Mouse (Mus musculus): ENCODE measurements around the gene Dhrs1. TPM values are rescaled to one million over a fixed set of nuclear protein-coding genes. Genes with fewer than 3 reads are reported as not detected.
"Not testable (repeated sequence)": the region's sequence is repeated elsewhere in the genome, so short reads cannot be mapped to it uniquely, and the experiment has no call there.

The Dhrs1 gene
- polyA plus RNA-seq, 1 experiment from 2014 or later, result 72.8 TPM

DNA sequence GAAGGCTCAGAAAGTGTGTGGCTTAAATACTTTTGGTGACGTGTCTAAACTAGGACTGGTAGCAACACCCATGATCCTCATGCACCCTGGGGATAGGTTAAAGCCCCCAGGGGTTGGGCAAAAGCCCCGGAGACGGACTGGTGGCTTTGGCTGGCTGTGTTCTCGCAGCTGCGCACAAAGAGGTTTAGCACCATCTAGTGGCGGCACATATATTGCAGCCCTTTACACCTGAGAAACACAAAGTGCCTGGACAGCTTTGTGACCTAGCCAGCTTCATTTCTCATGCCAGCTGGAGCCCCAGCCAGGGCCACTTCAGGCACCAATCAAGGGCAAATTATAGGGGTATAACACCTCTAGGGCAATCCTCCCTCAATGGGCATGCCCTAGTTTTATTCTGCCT is 14.7 kb upstream of the Dhrs1 start:
- peaks cover 11% of the 10 kb centered on the region for H3K27me3 ChIP-seq (ENCODE audit: control insufficient read depth, insufficient read depth, low read length)
- H3K4me2 ChIP-seq (ENCODE audit: low read depth, severe bottlenecking), result peak overlapping the region; percentile 35
- H3K4me3 ChIP-seq (ENCODE audit: low read depth, low read length); H3K4me1 ChIP-seq (ENCODE audit: control insufficient read depth, insufficient read depth, low read length); H3K9ac ChIP-seq (ENCODE audit: low read length); H3K9me3 ChIP-seq (ENCODE audit: control insufficient read depth, low read length); H3K27ac ChIP-seq (replicated peaks; ENCODE audit: low read depth, low read length); H3K36me3 ChIP-seq (ENCODE audit: control insufficient read depth, insufficient read depth, low read length): not testable (repeated sequence)
- DNase-seq (ENCODE audit: low spot score) (peak; percentile 94), ATAC-seq (ENCODE audit: insufficient number of reproducible peaks, low FRiP score, low TSS enrichment, low read depth) (0 out of 2 replicates have a peak, but pooled peaks have one; percentile 24)
- WGBS, result under 1% methylated on average over 6 of the region's 6 CpGs

DNA sequence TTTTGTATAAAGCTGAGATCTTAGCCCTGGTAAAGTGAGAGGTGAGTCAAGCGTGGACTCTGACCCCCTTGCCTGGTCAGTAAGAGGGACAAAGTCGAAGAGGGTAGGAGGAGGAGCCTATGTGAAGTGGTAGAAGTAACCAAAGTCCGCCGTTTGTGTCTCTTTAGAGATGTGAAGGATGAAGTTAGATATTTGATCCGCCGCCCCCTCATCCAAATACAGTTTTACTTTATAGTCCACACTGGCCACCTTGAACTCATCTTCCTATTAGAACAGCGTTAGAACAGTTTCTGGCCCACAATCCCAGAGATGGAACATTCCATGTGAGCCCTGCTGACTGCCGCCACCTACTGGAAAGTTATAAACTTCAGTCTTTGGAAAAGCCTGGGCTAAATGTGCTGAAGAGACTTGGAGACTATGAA is 12.9 kb upstream of the Dhrs1 start, which contains the start of gene Cideb:
Gene Cideb, minus strand, starts transcription at position 96 of the 422 bp plus-strand sequence.
- WGBS, result 25% methylated on average over 8 of the region's 8 CpGs
- Histone ChIP-seq H3K4me2 (ENCODE audit: low read depth, severe bottlenecking) (no peak within 1 kb of the TSS), H3K27me3 (ENCODE audit: control insufficient read depth, insufficient read depth, low read length) (peaks cover 11% of the 10 kb centered on the region), H3K36me3 (ENCODE audit: control insufficient read depth, insufficient read depth, low read length) (peaks cover 11% of the 10 kb centered on the region; the same call in 1 of the 2 replicates), H3K27ac (replicated peaks; ENCODE audit: low read depth, low read length) (no peak within 1 kb of the TSS), H3K4me1 (ENCODE audit: control insufficient read depth, insufficient read depth, low read length) (peaks cover 7% of the 10 kb centered on the region; the same call in 1 of the 2 replicates), H3K9me3 (ENCODE audit: control insufficient read depth, low read length) (no peaks in the 10 kb centered on the region), H3K9ac (ENCODE audit: low read length) (no peak within 1 kb of the TSS), H3K4me3 (ENCODE audit: low read depth, low read length) (no peak within 1 kb of the TSS)
- ATAC-seq (ENCODE audit: insufficient number of reproducible peaks, low FRiP score, low TSS enrichment, low read depth) (no peak), DNase-seq (ENCODE audit: low spot score) (peak; percentile 66)

DNA sequence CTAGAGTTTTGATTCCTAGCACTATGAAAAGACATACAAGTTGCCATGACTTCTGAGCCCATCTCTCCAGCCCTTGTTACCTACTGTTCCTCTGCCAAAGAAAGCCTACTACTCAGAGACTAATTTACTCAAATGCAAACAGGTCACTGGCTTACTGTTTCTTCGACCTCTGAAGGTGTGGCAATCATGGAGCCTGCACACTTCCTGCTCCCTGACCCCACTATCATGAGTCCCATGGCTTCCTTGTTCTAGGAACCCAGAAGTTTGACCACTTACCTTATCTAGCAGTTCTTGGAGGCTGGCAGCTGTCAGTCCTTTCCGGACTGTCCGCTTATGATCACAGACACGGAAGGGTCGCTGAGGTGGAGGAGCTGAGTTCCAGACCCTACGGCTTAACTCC is 12.1 kb upstream of the Dhrs1 start:
- Histone ChIP-seq H3K27me3 (ENCODE audit: control insufficient read depth, insufficient read depth, low read length) (peaks cover 11% of the 10 kb centered on the region), H3K4me2 (ENCODE audit: low read depth, severe bottlenecking) (no peak overlapping the region), H3K4me3 (ENCODE audit: low read depth, low read length) (no peak overlapping the region), H3K9ac (ENCODE audit: low read length) (no peak overlapping the region), H3K36me3 (ENCODE audit: control insufficient read depth, insufficient read depth, low read length) (peaks cover 11% of the 10 kb centered on the region; the same call in 1 of the 2 replicates), H3K9me3 (ENCODE audit: control insufficient read depth, low read length) (no peaks in the 10 kb centered on the region), H3K4me1 (ENCODE audit: control insufficient read depth, insufficient read depth, low read length) (peaks cover 4% of the 10 kb centered on the region; the same call in 1 of the 2 replicates), H3K27ac (replicated peaks; ENCODE audit: low read depth, low read length) (no peak overlapping the region)
- DNase-seq (ENCODE audit: low spot score), result no peak
- 89% methylated on average over 6 of the region's 6 CpGs for WGBS
- no peak for ATAC-seq (ENCODE audit: insufficient number of reproducible peaks, low FRiP score, low TSS enrichment, low read depth)

DNA sequence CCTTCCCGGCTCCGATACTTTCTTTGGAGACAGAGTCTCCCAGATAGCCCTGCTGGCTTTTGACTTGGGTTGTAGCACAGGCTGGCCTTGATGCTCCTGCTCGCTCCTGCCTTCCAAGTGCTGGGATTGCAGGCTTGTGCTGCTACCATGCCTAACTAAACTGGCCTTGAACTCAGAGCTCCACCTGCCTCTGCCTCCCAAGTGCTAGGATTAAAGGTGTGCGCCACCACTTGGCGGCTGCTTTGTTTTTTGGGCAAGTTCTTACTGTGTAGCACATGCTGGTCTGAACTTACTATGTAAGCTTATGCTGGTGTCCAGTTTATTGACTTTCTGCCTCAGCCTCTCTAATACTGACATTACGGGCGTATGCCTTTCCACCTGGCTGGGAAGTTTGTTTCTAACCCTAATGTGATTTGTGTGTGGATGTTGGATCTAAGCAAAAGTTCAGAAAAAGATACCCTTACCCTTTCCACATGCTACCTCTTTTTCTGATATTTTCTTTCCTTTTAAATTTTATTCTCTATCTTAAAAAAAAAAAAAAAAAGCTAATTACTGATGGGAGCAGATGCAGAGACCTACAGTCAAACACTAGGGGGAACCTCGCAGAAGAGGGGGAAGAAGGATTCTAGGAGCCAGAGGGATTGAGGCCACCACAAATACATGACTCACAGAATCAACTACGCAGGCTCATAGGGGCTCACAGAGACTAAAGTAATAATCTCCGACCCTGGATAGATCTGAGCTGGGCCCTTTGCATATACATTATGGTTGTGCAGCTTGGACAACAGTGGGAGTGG is 1.8 kb upstream of the Dhrs1 start:
- H3K9ac ChIP-seq (ENCODE audit: low read length), result no peak overlapping the region
- H3K4me2 ChIP-seq (ENCODE audit: low read depth, severe bottlenecking), result peak overlapping the region; percentile 73; the same call in 1 of the 2 replicates
- no peak overlapping the region for H3K27ac ChIP-seq (replicated peaks; ENCODE audit: low read depth, low read length)
- DNase-seq (ENCODE audit: low spot score) (no peak), ATAC-seq (ENCODE audit: insufficient number of reproducible peaks, low FRiP score, low TSS enrichment, low read depth) (no peak)
- peaks cover 12% of the 10 kb centered on the region; the same call in 1 of the 2 replicates for H3K36me3 ChIP-seq (ENCODE audit: control insufficient read depth, insufficient read depth, low read length)
- WGBS, result 90% methylated on average over 10 of the region's 10 CpGs
- H3K9me3 ChIP-seq (ENCODE audit: control insufficient read depth, low read length), result no peaks in the 10 kb centered on the region
- peaks cover 10% of the 10 kb centered on the region for H3K4me1 ChIP-seq (ENCODE audit: control insufficient read depth, insufficient read depth, low read length)
- no peak overlapping the region for H3K4me3 ChIP-seq (ENCODE audit: low read depth, low read length)
- H3K27me3 ChIP-seq (ENCODE audit: control insufficient read depth, insufficient read depth, low read length), result no peaks in the 10 kb centered on the region; the same call in 1 of the 2 replicates

DNA sequence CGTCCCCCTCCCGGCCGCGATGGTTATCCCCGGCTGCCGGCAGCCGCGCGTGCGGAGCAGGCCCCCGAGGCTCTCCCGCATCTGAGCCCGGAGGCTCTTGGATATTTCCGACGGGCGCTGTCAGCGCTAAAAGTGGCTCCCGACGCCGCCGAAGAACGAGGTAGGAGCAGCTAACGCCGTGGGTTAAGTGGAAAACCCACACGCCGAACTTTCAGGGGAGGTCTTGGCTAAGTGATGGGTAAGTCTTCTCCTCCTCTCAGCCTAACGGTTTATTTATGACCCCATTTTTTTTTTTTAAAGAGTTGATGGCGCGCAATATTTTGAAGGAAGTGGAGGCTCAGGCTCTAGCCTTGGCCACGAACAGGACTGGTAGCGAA is 359 bp upstream of the Dhrs1 start:
- peak overlapping the region; percentile 76 for H3K9ac ChIP-seq (ENCODE audit: low read length)
- H3K9me3 ChIP-seq (ENCODE audit: control insufficient read depth, low read length), result no peaks in the 10 kb centered on the region
- under 1% methylated on average over 31 of the region's 31 CpGs for WGBS
- peaks cover 9% of the 10 kb centered on the region; the same call in 1 of the 2 replicates for H3K36me3 ChIP-seq (ENCODE audit: control insufficient read depth, insufficient read depth, low read length)
- ATAC-seq (ENCODE audit: insufficient number of reproducible peaks, low FRiP score, low TSS enrichment, low read depth) (no peak; the same call in 1 of the 2 replicates), DNase-seq (ENCODE audit: low spot score) (no peak)
- H3K27me3 ChIP-seq (ENCODE audit: control insufficient read depth, insufficient read depth, low read length), result no peaks in the 10 kb centered on the region; the same call in 1 of the 2 replicates
- H3K27ac ChIP-seq (replicated peaks; ENCODE audit: low read depth, low read length), result 0 out of 2 replicates have a peak overlapping the region, but pooled peaks have one; percentile 2
- H3K4me1 ChIP-seq (ENCODE audit: control insufficient read depth, insufficient read depth, low read length), result peaks cover 10% of the 10 kb centered on the region
- peak overlapping the region; percentile 93 for H3K4me3 ChIP-seq (ENCODE audit: low read depth, low read length)
- H3K4me2 ChIP-seq (ENCODE audit: low read depth, severe bottlenecking), result peak overlapping the region; percentile 73

DNA sequence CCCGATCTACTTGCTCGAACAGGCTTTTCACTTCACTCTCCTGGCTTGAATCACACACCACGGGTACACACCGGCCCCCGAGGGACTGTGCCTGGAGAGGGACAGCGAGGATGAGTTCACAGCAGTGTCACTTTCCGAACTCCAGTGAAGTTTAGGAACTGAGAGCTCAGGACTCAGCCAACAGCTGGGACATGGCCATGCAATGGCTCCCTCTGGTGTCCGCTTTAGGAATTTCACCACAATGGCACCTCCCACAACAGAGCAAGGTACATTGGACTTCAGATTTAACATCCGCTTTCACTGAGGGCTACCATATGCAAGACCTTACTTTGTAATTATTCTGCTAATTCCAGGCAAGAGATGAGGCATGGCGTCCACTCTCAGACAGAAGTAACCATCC is 1.8 kb downstream of the Dhrs1 start:
- Histone ChIP-seq H3K9ac (ENCODE audit: low read length) (no peak overlapping the region; the same call in 1 of the 2 replicates), H3K4me3 (ENCODE audit: low read depth, low read length) (no peak overlapping the region)
- peak; percentile 45; the same call in 1 of the 2 replicates for ATAC-seq (ENCODE audit: insufficient number of reproducible peaks, low FRiP score, low TSS enrichment, low read depth)

DNA sequence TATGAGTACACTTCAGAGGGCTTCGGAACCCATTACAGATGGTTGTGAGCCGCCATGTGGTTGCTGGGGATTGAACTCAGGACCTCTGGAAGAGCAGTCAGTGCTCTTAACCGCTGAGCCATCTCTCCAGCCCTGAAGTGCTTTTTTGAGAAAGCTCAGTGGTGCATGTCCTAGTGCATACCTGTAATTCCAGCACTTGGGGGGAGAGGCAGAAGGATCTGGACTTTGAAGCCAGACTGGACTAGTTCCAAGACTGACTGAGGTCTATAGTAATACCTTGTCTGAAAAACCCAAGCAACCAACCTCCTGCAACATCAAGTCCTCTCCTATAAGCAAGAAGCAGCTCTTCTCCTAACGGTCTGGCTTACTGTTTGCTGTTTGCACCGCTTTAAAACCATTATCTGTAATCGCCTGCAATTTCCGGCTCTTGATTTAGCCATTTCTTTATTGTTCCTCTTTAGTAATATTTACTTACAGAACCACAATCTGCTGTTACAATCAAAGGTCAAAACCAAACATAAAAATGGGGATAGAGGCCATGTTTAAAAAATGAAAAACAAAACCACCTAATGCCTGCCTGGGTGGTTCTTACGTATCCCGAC is 8.3 kb downstream of the Dhrs1 start:
- WGBS, result 85% methylated on average over 9 of the region's 9 CpGs
- no peak for ATAC-seq (ENCODE audit: insufficient number of reproducible peaks, low FRiP score, low TSS enrichment, low read depth)
- Histone ChIP-seq H3K4me3 (ENCODE audit: low read depth, low read length) (no peak overlapping the region), H3K4me2 (ENCODE audit: low read depth, severe bottlenecking) (no peak overlapping the region), H3K36me3 (ENCODE audit: control insufficient read depth, insufficient read depth, low read length) (peaks cover 2% of the 10 kb centered on the region; the same call in 1 of the 2 replicates), H3K4me1 (ENCODE audit: control insufficient read depth, insufficient read depth, low read length) (no peaks in the 10 kb centered on the region), H3K27me3 (ENCODE audit: control insufficient read depth, insufficient read depth, low read length) (no peaks in the 10 kb centered on the region), H3K27ac (replicated peaks; ENCODE audit: low read depth, low read length) (no peak overlapping the region), H3K9ac (ENCODE audit: low read length) (no peak overlapping the region), H3K9me3 (ENCODE audit: control insufficient read depth, low read length) (no peaks in the 10 kb centered on the region)
- no peak for DNase-seq (ENCODE audit: low spot score)

More for the DNA sequence above, 1.8 kb downstream of the Dhrs1 start:
- H3K27ac ChIP-seq (replicated peaks; ENCODE audit: low read depth, low read length), result no peak overlapping the region
- H3K27me3 ChIP-seq (ENCODE audit: control insufficient read depth, insufficient read depth, low read length), result no peaks in the 10 kb centered on the region
- H3K4me1 ChIP-seq (ENCODE audit: control insufficient read depth, insufficient read depth, low read length), result peaks cover 10% of the 10 kb centered on the region
- peaks cover 2% of the 10 kb centered on the region; the same call in 1 of the 2 replicates for H3K36me3 ChIP-seq (ENCODE audit: control insufficient read depth, insufficient read depth, low read length)
- 23% methylated on average over 10 of the region's 10 CpGs for WGBS
- H3K9me3 ChIP-seq (ENCODE audit: control insufficient read depth, low read length), result no peaks in the 10 kb centered on the region
- no peak overlapping the region for H3K4me2 ChIP-seq (ENCODE audit: low read depth, severe bottlenecking)
- peak; percentile 93 for DNase-seq (ENCODE audit: low spot score)

DNA sequence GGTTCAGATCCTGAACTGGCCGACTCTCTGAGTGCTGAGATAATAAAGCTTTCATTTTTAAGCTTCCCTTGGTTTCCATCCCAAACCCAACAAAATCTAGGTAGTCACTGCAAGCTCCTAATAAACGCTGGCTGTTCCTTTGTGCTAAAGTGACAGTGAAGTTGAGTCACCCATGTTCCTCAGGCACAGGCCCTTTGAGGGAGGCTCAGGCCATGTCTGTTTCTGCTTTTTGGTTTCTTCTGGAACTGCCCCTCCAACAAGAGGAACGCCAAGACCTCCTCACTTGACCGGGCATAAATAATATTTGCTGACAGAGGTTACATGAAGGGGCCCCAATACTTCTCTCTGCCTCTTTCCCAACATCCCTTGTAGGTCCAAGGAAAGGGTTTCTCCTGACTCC is 9.7 kb downstream of the Dhrs1 start:
- DNase-seq (ENCODE audit: low spot score) (no peak), ATAC-seq (ENCODE audit: insufficient number of reproducible peaks, low FRiP score, low TSS enrichment, low read depth) (no peak)
- Histone ChIP-seq H3K9ac (ENCODE audit: low read length) (no peak overlapping the region), H3K36me3 (ENCODE audit: control insufficient read depth, insufficient read depth, low read length) (peaks cover 2% of the 10 kb centered on the region; the same call in 1 of the 2 replicates), H3K9me3 (ENCODE audit: control insufficient read depth, low read length) (no peaks in the 10 kb centered on the region), H3K27ac (replicated peaks; ENCODE audit: low read depth, low read length) (no peak overlapping the region), H3K4me1 (ENCODE audit: control insufficient read depth, insufficient read depth, low read length) (no peaks in the 10 kb centered on the region), H3K4me3 (ENCODE audit: low read depth, low read length) (no peak overlapping the region), H3K27me3 (ENCODE audit: control insufficient read depth, insufficient read depth, low read length) (no peaks in the 10 kb centered on the region), H3K4me2 (ENCODE audit: low read depth, severe bottlenecking) (no peak overlapping the region)
- 84% methylated on average over 4 of the region's 4 CpGs for WGBS

Data from limb, embryonic 11.5 days (tissue).